Mouse (Mus musculus) kidney, embryonic 14.5 days (tissue): ENCODE results near the gene Ubtd1. TPM values are rescaled to one million over a fixed set of nuclear protein-coding genes. Genes with fewer than 3 reads are reported as not detected.

ENCODE experiments used
- ATAC-seq: fragments of 200-750 bp; cut with Nextera tagmentation; 2 replicates; pipeline ENCODE4 v1.8.0; 2017; ENCODE audit warnings: moderate number of reproducible peaks, mild to moderate bottlenecking, moderate TSS enrichment, moderate library complexity; ENCODE audit not compliant: low FRiP score, low TSS enrichment
- H3K27ac ChIP-seq: fragments of 300-500 bp; sonication (generic); 2 replicates; pipeline ENCODE4 v1.5.1; 2014; ENCODE audit warnings: low read depth, mild to moderate bottlenecking, low read length, moderate library complexity, mixed read lengths
- H3K27me3 ChIP-seq: fragments of 300-500 bp; sonication (generic); 2 replicates; pipeline ENCODE4 v1.6.1; 2014; ENCODE audit warnings: mild to moderate bottlenecking, low read length; ENCODE audit not compliant: control insufficient read depth, insufficient read depth
- H3K36me3 ChIP-seq: fragments of 300-500 bp; sonication (generic); 2 replicates; pipeline ENCODE4 v1.6.1; 2014; ENCODE audit warnings: low read length, mixed read lengths; ENCODE audit not compliant: control insufficient read depth, insufficient read depth
- H3K4me1 ChIP-seq: fragments of 300-500 bp; sonication (generic); 2 replicates; pipeline ENCODE4 v1.6.1; 2014; ENCODE audit warnings: low read length, mixed read lengths; ENCODE audit not compliant: control insufficient read depth, insufficient read depth
- H3K4me2 ChIP-seq: fragments of 300-500 bp; sonication (generic); replicated peaks from 2 replicates; pipeline ENCODE4 v1.6.1; 2014; ENCODE audit warnings: low read depth, mild to moderate bottlenecking, low read length
- H3K4me3 ChIP-seq: fragments of 300-500 bp; sonication (generic); 2 replicates; pipeline ENCODE4 v1.5.1; 2014; ENCODE audit warnings: mild to moderate bottlenecking, low read length
- H3K9ac ChIP-seq: fragments of 300-500 bp; sonication (generic); 2 replicates; pipeline ENCODE4 v1.6.1; 2014; ENCODE audit warnings: low read depth, mild to moderate bottlenecking, low read length, moderate library complexity
- H3K9me3 ChIP-seq: fragments of 300-500 bp; sonication (generic); 2 replicates; pipeline ENCODE4 v1.6.1; 2016; ENCODE audit warnings: low read length; ENCODE audit not compliant: control insufficient read depth
- WGBS: fragments of 180-500 bp; shearing (Covaris S2); extraction: QIAGEN DNeasy Blood & Tissue Kit; methylation state at CpG from one replicate; pipeline ENCODE4 v1.1.7; 2014; 5-methylcytosine and 5-hydroxymethylcytosine counted together
- polyA plus RNA-seq: library from polyadenylated mRNA; unstranded; fragments of >200 nt; fragmentation: Nextera tagmentation; extraction: Ambion mirVana; gene quantifications from 2 replicates; pipeline ENCODE4 v1.2.1, GENCODE M21; 2014

The Ubtd1 gene
- polyA plus RNA-seq, 1 experiment from 2014 or later: 29.8 TPM

DNA sequence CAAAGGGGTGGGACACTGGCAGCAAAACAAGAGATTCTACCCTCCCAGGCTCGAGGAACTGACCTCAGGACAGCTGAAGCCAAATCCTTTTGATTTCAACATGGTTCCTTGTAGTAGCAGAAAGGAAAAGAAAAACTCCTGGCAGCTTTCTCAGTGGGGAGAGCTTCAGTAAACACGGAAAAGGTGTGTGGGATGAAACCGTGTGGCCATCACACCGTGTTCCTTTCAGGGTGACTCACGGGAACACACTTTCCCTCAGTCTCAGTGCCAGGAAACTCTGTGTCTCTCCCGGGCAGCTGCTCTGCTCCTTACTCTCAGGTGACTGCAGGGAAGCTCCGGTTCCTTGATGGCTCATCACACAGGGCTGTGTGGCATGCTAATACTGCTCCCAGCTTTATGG, 76.9 kb downstream of the Ubtd1 start:
- Histone ChIP-seq H3K9me3 (no peaks in the 10 kb centered on the region), H3K4me3 (no peak overlapping the region), H3K27me3 (no peaks in the 10 kb centered on the region), H3K27ac (no peak overlapping the region), H3K36me3 (no peaks in the 10 kb centered on the region), H3K9ac (no peak overlapping the region), H3K4me1 (no peaks in the 10 kb centered on the region), H3K4me2 (no peak overlapping the region)
- no peak for ATAC-seq
- 54% methylated on average over 7 of the region's 7 CpGs for WGBS

DNA sequence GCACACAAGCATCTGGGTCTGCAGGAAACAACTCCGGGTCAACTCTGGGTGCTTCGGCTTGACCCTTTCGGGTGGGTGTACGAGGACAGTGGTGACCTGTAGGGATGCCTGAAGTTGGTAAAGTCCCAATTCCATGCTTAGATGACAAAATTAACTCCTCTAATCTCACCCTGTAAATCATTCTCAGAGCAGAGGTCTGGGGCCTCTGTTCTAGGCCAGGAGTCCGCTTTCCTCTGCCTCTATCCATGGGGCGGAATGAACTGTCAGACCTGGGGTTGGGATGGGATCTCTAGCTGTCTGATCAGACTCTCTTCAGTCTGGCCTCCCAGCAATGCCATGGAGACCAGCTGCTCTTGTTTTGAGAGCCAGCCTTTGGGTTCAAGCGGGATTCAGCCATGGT, 79.9 kb downstream of the Ubtd1 start:
- H3K27me3 ChIP-seq: no peaks in the 10 kb centered on the region
- no peak overlapping the region for H3K4me2 ChIP-seq
- H3K9ac ChIP-seq: no peak overlapping the region
- no peaks in the 10 kb centered on the region for H3K36me3 ChIP-seq
- H3K9me3 ChIP-seq: no peaks in the 10 kb centered on the region
- ATAC-seq: no peak
- no peak overlapping the region for H3K4me3 ChIP-seq
- 88% methylated on average over 7 of the region's 7 CpGs for WGBS
- no peak overlapping the region for H3K27ac ChIP-seq
- H3K4me1 ChIP-seq: no peaks in the 10 kb centered on the region

DNA sequence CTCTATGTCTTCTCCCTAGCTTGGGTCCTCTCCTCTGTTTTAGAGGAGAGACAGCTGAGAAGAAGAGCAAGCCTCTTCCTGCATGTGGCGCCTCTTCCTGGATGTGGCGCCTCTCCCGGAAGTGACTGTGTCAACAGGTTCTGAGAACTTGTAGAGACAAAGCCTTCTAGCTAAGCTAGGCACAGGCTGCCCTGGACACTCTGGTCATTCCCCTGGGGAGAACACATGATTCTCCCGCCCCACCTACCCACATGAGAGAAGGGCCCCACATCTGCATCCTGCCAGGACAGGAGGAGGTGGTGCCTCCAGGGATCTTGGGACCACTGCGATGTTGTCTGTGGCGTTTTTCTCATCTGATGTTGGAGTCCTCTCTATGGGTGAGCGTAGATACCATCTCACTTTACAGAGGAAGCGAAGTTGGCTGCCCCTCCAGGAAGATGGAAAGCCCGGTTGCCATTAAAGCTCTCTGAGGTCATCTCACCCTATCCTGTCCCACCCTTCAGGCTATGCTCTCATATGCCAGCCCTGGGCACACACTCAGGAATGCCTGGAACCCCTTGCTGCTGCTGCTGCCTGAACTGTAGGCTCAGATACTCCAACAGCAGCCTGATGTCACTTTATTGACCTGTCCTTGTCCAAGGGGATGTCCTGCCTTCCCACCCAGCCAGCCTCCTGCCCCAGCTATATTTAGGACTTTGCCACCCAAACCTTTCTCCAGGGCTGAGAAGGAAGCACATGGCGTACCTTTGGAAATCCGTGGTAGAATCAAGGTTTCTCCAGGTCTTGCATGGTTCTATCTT, 87.1 kb downstream of the Ubtd1 start:
- H3K36me3 ChIP-seq: no peaks in the 10 kb centered on the region
- ATAC-seq: no peak
- no peaks in the 10 kb centered on the region for H3K9me3 ChIP-seq
- 77% methylated on average over 11 of the region's 11 CpGs for WGBS
- H3K9ac ChIP-seq: no peak overlapping the region
- no peak overlapping the region for H3K4me2 ChIP-seq
- H3K27me3 ChIP-seq: no peaks in the 10 kb centered on the region
- H3K4me3 ChIP-seq: no peak overlapping the region
- H3K27ac ChIP-seq: no peak overlapping the region
- H3K4me1 ChIP-seq: no peaks in the 10 kb centered on the region

DNA sequence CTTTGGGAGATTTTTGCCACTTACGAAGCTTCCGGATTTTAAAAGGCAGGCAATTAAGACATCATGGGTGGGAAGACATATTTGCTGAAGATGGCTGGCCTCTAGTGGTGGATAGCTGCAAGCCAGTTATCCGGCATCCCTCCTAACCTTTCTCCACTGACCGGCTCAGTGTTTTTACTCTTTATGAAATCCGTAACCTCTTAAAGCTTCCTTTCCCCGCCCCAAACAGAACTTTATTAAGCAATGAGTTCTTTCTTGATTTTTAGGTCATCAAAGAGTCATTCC, 87.6 kb downstream of the Ubtd1 start:
- Histone ChIP-seq H3K9me3 (no peaks in the 10 kb centered on the region), H3K4me3 (no peak overlapping the region), H3K4me1 (no peaks in the 10 kb centered on the region), H3K9ac (no peak overlapping the region), H3K36me3 (no peaks in the 10 kb centered on the region), H3K4me2 (no peak overlapping the region), H3K27ac (no peak overlapping the region), H3K27me3 (no peaks in the 10 kb centered on the region)
- no peak for ATAC-seq
- 64% methylated on average over 6 of the region's 6 CpGs for WGBS

DNA sequence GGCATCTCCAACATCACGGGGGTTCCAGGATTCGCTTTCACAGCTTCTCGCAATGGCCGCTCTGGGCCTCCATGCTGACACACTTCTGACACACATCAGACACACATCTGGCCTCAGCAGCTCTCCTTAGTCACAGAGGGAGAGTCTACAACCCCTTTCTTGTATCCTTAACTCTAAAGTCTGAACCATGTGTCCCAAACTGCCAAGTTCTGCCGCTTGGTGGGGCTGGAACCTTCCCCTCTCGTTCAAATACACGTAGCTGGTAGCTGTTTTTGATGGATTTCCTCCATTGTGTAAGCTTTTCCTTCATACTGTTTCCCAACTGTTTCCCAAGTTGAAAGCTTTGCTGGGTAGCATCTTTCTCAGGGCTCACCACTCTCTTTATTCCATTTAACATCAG, 89.7 kb downstream of the Ubtd1 start:
- Histone ChIP-seq H3K4me2 (no peak overlapping the region), H3K9me3 (no peaks in the 10 kb centered on the region), H3K9ac (no peak overlapping the region), H3K27ac (no peak overlapping the region), H3K27me3 (no peaks in the 10 kb centered on the region), H3K36me3 (peaks cover 10% of the 10 kb centered on the region), H3K4me1 (no peaks in the 10 kb centered on the region), H3K4me3 (no peak overlapping the region)
- ATAC-seq: no peak
- WGBS: 79% methylated on average over 7 of the region's 7 CpGs

DNA sequence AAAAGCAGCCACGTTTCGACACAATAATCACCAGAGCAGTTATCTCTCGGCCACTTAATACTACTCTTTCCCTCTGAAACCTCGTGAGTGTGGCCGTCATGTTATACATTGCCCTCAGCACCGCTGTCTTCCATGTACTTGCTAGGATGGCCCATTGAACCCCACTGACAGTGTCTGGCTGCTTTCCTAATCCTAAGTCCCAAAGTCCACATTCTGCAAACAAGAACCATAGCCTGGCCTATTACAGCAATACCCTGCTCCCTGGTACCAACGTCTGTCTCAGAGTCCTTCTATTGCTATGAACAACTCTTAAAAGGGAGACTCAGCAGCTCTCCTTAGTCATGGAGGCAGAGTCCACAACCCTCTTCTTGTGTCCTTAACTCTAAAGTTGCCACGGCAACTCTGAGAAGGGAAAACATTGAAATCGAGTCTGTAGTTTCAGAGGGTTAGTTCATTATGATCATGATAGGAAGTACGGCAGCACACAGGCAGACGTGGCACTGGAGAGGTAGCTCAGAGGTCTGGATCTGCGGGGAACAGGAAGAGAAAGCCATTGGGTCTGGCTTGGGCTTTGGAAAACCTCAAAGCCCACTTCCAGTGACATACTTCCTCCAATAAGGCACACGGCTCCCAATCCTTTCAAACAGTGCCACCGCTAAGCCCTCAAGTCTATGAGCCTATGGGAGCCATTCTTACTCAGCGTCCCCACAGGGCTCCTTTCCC, 90.5 kb downstream of the Ubtd1 start:
- Histone ChIP-seq H3K4me2 (no peak overlapping the region), H3K9ac (no peak overlapping the region), H3K4me1 (no peaks in the 10 kb centered on the region), H3K27me3 (no peaks in the 10 kb centered on the region), H3K27ac (no peak overlapping the region), H3K36me3 (peaks cover 13% of the 10 kb centered on the region), H3K4me3 (no peak overlapping the region), H3K9me3 (no peaks in the 10 kb centered on the region)
- WGBS: 82% methylated on average over 15 of the region's 15 CpGs
- ATAC-seq: no peak

DNA sequence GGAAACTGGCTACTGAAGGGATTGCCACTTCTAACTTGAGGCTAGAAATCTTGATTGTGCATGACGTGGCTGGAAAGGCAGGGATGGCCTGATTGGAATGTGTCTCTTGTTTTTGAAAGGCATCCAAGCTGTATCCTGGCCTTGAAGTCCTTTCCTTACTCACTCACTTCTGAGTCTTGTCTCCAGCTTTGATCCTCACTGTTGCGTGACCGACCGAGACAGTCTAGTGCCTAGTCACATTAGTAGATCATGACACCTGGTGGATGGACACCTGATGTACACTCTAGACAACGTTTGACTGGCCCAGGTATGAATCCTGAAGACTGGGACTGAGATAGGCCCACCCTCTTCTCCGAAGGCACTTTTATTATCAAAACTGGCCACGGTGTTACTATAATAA, 91.2 kb downstream of the Ubtd1 start:
- no peak for ATAC-seq
- Histone ChIP-seq H3K4me1 (no peaks in the 10 kb centered on the region), H3K27ac (no peak overlapping the region), H3K4me2 (no peak overlapping the region), H3K9ac (no peak overlapping the region), H3K4me3 (no peak overlapping the region), H3K36me3 (peaks cover 13% of the 10 kb centered on the region), H3K9me3 (no peaks in the 10 kb centered on the region), H3K27me3 (no peaks in the 10 kb centered on the region)
- 61% methylated on average over 7 of the region's 7 CpGs for WGBS

DNA sequence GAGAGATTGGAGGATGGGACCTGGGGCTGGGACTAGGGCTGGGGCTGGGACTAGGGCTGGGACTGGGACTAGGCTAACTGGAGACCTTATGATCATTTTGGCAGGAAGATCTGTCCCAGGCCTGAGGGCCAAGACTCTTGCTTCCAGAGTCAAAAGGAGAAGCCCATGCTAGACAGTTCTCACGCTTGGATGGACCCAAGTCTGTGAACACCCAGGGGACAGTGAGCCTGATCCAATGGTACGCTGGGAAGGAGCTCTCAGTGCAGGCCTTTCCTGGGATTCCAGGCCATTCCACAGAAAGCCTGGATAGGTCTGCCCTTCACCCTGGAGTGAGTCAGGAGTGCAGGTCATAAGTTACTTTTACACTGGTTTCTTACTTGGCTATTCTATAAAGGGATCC, 93.5 kb downstream of the Ubtd1 start:
- Histone ChIP-seq H3K4me1 (peaks cover 4% of the 10 kb centered on the region; the same call in 1 of the 2 replicates), H3K9ac (no peak overlapping the region), H3K36me3 (peaks cover 13% of the 10 kb centered on the region), H3K27ac (no peak overlapping the region), H3K9me3 (no peaks in the 10 kb centered on the region), H3K27me3 (no peaks in the 10 kb centered on the region), H3K4me3 (no peak overlapping the region), H3K4me2 (no peak overlapping the region)
- no peak for ATAC-seq
- WGBS: 92% methylated on average over 2 of the region's 2 CpGs

DNA sequence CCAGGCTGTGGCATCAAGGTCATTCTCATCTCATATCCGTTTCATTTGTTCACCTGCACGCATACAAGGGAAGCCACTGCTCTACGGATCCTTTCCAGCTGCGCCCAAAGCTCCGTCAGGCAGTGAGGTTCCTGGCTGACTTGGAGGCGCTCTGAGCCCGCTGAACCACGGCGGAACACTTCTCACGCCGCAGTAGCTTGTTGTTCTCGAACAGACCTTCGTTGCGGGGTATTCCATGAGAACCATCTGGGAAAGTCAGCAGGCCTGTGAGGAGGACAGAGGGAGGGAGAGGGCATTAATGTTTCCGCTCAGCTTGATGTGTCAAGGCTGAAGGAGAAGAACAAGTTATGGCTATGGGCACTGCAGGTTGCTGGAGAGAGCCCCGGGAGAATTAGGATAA, 94.4 kb downstream of the Ubtd1 start:
- no peak overlapping the region for H3K4me3 ChIP-seq
- H3K4me1 ChIP-seq: peaks cover 4% of the 10 kb centered on the region; the same call in 1 of the 2 replicates
- no peaks in the 10 kb centered on the region for H3K9me3 ChIP-seq
- H3K9ac ChIP-seq: no peak overlapping the region
- H3K4me2 ChIP-seq: no peak overlapping the region
- no peak for ATAC-seq
- H3K27ac ChIP-seq: no peak overlapping the region
- peaks cover 13% of the 10 kb centered on the region for H3K36me3 ChIP-seq
- H3K27me3 ChIP-seq: no peaks in the 10 kb centered on the region
- WGBS: 86% methylated on average over 16 of the region's 16 CpGs
